Mouse (Mus musculus) G1E (cell line): ENCODE measurements at regions not wholly inside any gene's neighbourhood (a gene's known extent, or its start where the extent isn't known, plus 50 kb on each side); places are given as distances from the start of the nearest gene placed in this dataset.

Source experiments
- ATAC-seq: 2 replicates; pipeline ENCODE4 v1.8.0; 2016; ENCODE audit warnings: mild to moderate bottlenecking; ENCODE audit not compliant: insufficient number of reproducible peaks, poor library complexity, low FRiP score, severe bottlenecking; ENCODE audit errors: extremely low read depth
- DNase-seq: peaks from one replicate; pipeline ENCODE4 v3.0.0; 2012; ENCODE audit warnings: low spot score
- H3K27me3 ChIP-seq: 2 replicates; pipeline ENCODE4 v1.6.1; 2012; ENCODE audit warnings: mild to moderate bottlenecking, low read length, inconsistent platforms; ENCODE audit not compliant: insufficient read depth
- H3K36me3 ChIP-seq: replicated peaks from 2 replicates; pipeline ENCODE3; 2012; ENCODE audit warnings: mild to moderate bottlenecking, inconsistent platforms
- H3K4me1 ChIP-seq: 2 replicates; pipeline ENCODE4 v1.6.1; 2012; ENCODE audit warnings: low read depth, low read length, inconsistent platforms, mixed read lengths; ENCODE audit not compliant: insufficient read depth
- H3K4me3 ChIP-seq: 2 replicates; pipeline ENCODE4 v1.5.1; 2012; ENCODE audit warnings: low read depth, mild to moderate bottlenecking, inconsistent platforms, low read length, moderate library complexity, mixed read lengths
- H3K9me3 ChIP-seq: replicated peaks from 2 replicates; pipeline ENCODE4 v1.6.1; 2012; ENCODE audit warnings: inconsistent platforms
- CTCF ChIP-seq: IDR thresholded peaks from 2 replicates; pipeline ENCODE4 v1.5.1; 2012; ENCODE audit warnings: low read depth, low read length, inconsistent platforms, mixed read lengths
- GATA1 ChIP-seq: IDR thresholded peaks from 2 replicates; pipeline ENCODE4 v1.6.1; 2012; ENCODE audit warnings: borderline replicate concordance, low read length, inconsistent platforms, mixed read lengths
- GATA2 ChIP-seq: IDR thresholded peaks from 2 replicates; pipeline ENCODE4 v1.6.1; 2012; ENCODE audit warnings: low read depth, low read length, inconsistent platforms, borderline replicate concordance
- POLR2AphosphoS5 ChIP-seq: IDR thresholded peaks from 2 replicates; pipeline ENCODE4 v1.6.1; 2012; ENCODE audit warnings: low read depth, low read length, inconsistent platforms; ENCODE audit not compliant: insufficient replicate concordance
- TAL1 ChIP-seq: conservative IDR thresholded peaks from 2 replicates; pipeline ENCODE4 v1.6.1; 2012; ENCODE audit warnings: low read depth, low read length, inconsistent platforms, mixed read lengths

DNA sequence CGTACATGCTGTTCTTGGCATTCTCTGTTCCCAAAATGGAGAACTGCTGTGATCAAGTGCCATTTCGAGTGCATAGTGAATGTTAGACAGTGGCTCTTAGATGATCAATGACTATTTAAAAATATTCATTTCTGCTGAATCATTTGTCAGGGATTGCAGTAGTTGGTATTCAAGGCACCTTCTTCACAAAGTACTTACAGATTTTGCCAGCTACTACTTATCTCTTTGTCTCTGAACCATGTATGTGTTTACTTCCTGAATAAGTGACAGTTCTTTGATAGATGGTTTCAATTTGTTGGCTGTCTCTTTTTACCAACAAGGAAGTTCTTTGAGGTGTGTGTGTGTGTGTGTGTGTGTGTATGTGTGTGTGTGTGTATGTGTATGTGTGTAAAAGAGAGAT is 187.3 kb downstream of the Car2 start:
- ATAC-seq (peak; percentile 54; the same call in 1 of the 2 replicates), DNase-seq (no peak)
- Histone ChIP-seq H3K27me3 (peaks cover 13% of the 10 kb centered on the region), H3K4me1 (no peaks in the 10 kb centered on the region; the same call in 1 of the 2 replicates), H3K9me3 (no peaks in the 10 kb centered on the region), H3K36me3 (no peaks in the 10 kb centered on the region), H3K4me3 (no peak overlapping the region)
- TF ChIP-seq CTCF: no peak
- no peak for TF ChIP-seq GATA2
- TF ChIP-seq POLR2AphosphoS5: no peak
- no peak for TF ChIP-seq GATA1
- TF ChIP-seq TAL1: no peak

GRCm38 (mm10) chr3:15073847-15074246 is 187.8 kb downstream of the Car2 start:
- TF ChIP-seq GATA2 (no peak), GATA1 (no peak), POLR2AphosphoS5 (no peak), CTCF (no peak), TAL1 (no peak)
- ATAC-seq: no peak
- DNase-seq: no peak
- Histone ChIP-seq H3K9me3 (no peaks in the 10 kb centered on the region), H3K36me3 (no peaks in the 10 kb centered on the region), H3K27me3 (peaks cover 13% of the 10 kb centered on the region), H3K4me1 (no peaks in the 10 kb centered on the region; the same call in 1 of the 2 replicates), H3K4me3 (no peak overlapping the region)

- no peak for DNase-seq
- TF ChIP-seq GATA1: no peak
- no peak for TF ChIP-seq CTCF
- no peak for TF ChIP-seq TAL1
- TF ChIP-seq POLR2AphosphoS5: no peak
- no peak for TF ChIP-seq GATA2
Measured at GRCm38 (mm10) chr3:15074949-15075348, 188.9 kb downstream of the Car2 start.

DNA sequence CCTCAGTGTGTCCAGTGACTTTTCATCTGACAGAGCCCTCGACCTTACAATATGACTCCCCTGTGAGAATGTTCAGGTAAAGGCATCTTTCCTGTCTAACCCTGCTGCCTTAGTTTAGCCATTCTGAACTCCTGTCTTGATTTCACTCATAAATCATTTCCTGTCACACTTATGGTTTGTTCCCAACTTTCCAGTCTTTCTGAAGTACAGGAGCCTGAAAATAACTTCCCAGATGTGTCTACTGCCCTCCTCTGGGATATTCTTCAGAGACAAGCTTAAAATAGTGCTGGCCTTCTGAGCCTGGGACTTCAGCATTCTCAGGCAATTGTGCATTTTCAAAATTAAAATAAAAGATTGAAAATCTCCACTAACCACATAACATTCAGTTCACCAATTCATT is 204.1 kb downstream of the Car2 start:
- Histone ChIP-seq H3K4me1 (no peaks in the 10 kb centered on the region), H3K4me3 (no peak overlapping the region), H3K9me3 (no peaks in the 10 kb centered on the region), H3K36me3 (no peaks in the 10 kb centered on the region), H3K27me3 (no peaks in the 10 kb centered on the region)
- DNase-seq (no peak), ATAC-seq (no peak)
- no peak for TF ChIP-seq CTCF
- TF ChIP-seq GATA1: no peak
- no peak for TF ChIP-seq GATA2
- no peak for TF ChIP-seq TAL1
- TF ChIP-seq POLR2AphosphoS5: no peak

More at GRCm38 (mm10) chr3:15074949-15075348, 188.9 kb downstream of the Car2 start:
- ATAC-seq: no peak
- Histone ChIP-seq H3K36me3 (no peaks in the 10 kb centered on the region), H3K27me3 (peaks cover 13% of the 10 kb centered on the region), H3K9me3 (no peaks in the 10 kb centered on the region), H3K4me3 (no peak overlapping the region), H3K4me1 (no peaks in the 10 kb centered on the region; the same call in 1 of the 2 replicates)

- Histone ChIP-seq H3K27me3 (0 out of 2 replicates have a peak, but pooled peaks cover 5% of the 10 kb centered on the region), H3K4me3 (no peak overlapping the region), H3K4me1 (peaks cover 3% of the 10 kb centered on the region; the same call in 1 of the 2 replicates), H3K36me3 (no peaks in the 10 kb centered on the region), H3K9me3 (no peaks in the 10 kb centered on the region)
- no peak for ATAC-seq
- TF ChIP-seq TAL1 (no peak), GATA1 (no peak)
- DNase-seq: no peak
Measured at GRCm38 (mm10) chr3:15098206-15098817, 212.2 kb downstream of the Car2 start.

DNA sequence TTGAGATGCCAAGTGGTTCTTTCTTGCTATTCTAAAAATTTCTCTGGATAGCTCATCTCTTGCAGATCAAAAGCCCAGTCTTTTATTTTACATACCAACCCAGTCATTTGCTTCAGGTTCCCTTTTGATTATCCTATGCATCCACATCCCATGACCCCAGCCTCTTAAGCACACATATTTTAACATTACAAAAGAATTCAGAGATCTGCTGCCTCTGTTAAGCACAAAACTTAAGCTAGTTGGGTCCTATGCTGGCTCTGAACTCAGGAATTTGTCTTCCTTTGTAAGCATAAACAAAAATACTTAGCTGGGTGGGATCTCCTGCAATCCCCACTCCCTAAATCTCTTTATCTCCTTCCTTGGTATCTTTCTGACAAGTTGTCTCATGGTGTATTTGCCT is 212.9 kb downstream of the Car2 start:
- Histone ChIP-seq H3K4me3 (no peak overlapping the region), H3K9me3 (no peaks in the 10 kb centered on the region), H3K36me3 (no peaks in the 10 kb centered on the region), H3K27me3 (0 out of 2 replicates have a peak, but pooled peaks cover 5% of the 10 kb centered on the region), H3K4me1 (peaks cover 3% of the 10 kb centered on the region; the same call in 1 of the 2 replicates)
- DNase-seq: no peak
- no peak for ATAC-seq
- TF ChIP-seq POLR2AphosphoS5 (no peak), CTCF (no peak), GATA2 (no peak), GATA1 (no peak), TAL1 (no peak)
